Mouse (Mus musculus): ENCODE measurements around the gene Omt2b. TPM values are rescaled to one million over a fixed set of nuclear protein-coding genes. Genes with fewer than 3 reads are reported as not detected.

Omt2b gene
- not detected for polyA plus RNA-seq (2014; fragmentation: Illumina TruSeq; extraction: RNeasy Lipid Tissue Mini Kit (QIAGEN cat#74804); ENCODE audit: low read depth, low replicate concordance)

DNA sequence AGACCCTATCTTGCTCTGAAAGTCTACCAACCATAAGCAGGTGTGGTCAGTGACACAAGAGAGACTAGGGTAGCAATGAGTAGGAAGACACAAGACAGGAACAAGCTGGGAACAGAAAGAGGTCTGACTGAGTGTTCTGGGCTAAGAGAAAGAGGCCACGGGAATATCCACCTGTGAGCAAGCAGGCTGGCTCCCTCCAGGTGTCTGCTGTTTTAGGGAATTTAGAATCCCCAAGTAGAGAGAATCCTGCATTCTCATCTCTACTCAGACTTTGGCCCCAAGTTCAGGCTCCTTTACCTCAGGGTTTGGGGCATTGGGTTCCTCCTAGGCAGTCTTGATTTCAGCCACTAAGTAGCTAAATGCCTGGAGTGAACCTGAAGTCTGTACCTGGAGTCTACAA lies at the start of gene Omt2b:
Omt2b (plus strand) TSS at position 301 of the 400 bp plus-strand sequence.

DNA sequence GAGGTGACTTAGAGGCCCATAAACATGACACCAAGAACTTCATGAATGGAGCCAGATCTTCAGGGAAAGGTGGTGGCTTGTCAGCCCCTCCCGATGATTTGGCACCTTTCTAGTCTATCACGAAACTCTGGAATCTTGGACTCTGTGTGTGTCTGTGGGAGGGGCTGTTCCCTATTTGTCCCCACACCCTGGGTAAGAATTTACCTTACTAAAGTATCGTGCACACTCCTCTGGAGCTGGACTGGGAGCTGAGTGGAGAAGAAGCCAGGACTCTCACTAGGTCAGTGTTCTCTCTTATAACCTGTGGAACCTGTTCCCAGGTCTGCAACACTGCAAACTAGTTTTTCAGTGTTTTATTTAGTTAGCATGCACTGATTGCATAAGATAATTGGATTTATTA lies 37.7 kb upstream of the Omt2b start, which contains the start of gene Gm10639:
Gm10639 (plus strand) TSS at position 201 of the 400 bp plus-strand sequence.

DNA sequence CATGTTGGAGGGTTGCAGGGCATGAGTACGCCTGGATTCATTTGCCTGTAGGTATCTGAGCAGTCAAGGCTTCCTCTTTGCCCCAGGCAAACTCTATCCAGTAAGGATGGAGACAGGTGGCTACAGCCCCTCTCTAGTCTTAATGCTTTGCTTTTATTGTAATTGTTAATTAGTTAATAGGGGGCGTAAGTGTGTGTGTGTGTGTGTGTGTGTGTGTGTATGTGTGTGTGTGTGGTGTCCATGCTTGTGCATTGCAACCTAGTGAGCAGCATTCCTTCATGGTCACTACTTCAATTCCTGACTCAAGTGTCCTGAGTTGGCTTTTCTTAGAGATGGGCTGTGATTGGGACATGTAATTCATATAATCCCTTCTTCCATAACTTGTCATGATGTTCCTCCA lies 12.7 kb upstream of the Omt2b start, which contains the start of gene Omt2a:
Omt2a (minus strand) TSS at position 101 of the 400 bp plus-strand sequence.

DNA sequence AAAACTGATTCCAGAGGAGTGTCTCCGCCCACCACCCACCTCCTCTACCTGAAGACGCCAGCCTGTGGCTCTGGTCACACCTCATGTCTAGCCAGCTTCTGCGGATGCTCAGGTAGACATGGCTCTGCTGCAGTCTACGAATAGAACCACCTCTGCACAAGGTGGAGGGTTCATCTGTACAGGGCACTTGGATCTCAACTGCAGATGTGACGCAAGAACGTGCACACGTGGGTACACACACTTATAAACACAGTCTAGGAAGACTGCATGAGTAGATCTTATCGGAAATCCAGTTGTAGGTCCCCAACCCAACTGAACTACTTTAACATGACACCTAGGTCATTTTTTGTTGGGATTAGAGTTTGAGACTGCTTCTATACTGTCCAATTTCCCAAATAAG lies 28.2 kb downstream of the Omt2b start, which contains the start of gene Gsta2:
Gsta2 (minus strand) TSS at position 178 of the 400 bp plus-strand sequence.

DNA sequence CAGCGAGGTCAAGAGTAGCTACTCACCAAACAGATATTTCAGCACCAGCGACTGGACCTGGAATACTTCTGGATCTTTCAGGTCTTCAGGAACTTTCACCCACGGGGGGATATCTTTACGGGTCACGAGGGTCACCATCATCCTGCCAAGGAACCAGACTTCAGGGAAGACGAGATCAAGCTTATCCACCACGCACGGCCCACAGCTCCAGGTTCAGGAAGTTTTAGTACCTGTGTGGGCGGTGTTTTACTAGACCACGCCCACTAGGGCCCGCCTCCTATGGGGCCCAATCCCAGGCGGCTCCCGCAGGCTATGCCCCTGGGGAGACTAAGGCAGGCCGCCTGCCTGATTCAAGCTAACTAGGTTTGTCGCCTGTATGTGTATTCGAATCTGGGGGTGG lies 40.6 kb downstream of the Omt2b start, which contains the start of gene Dppa5a:
Dppa5a (minus strand) TSS at position 219 of the 400 bp plus-strand sequence.

DNA sequence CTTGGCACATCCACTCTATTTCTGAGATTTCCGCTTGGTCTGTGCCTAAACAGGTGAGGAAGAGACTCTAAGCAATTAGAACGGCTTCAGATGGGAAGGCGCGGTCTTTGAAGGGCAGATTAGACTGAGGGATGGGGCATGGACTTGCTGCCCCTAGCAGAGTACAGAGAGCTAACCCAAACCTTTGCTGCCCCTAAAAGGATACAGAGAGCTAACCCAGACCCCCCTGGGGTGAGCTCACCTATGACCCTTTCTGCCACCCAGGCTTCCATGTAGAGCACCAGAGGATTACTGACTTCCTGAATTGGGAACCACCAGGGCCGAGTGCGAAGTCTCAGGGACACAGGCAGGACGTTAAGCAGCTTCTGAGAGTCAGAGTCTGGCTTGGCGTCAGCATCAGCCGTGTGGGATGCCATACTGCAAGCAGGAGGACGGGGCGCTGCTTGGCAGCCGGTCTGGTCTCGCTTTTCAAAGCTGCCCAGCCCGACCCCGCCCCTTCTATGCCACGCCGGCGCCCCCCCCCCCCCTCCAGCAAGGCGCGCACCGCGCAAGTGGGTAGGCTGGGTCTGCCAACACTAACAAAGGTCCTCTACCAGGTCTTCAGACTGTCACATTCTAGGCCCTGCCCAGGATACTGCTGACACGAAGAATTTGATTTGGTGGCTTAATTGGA lies 50.9 kb downstream of the Omt2b start, which contains the start of gene Ooep:
Ooep (minus strand) TSS at position 613 of the 673 bp plus-strand sequence.

Other genes starting within 250 kb of the Omt2b start
- gene Fbxo9, start 218.5 kb upstream of the Omt2b start, polyA plus RNA-seq (2014; fragmentation: Illumina TruSeq; extraction: RNeasy Lipid Tissue Mini Kit (QIAGEN cat#74804); ENCODE audit: low read depth, low replicate concordance), result 56.3 TPM
- 21.8 TPM for gene Ick, start 218.4 kb upstream of the Omt2b start, polyA plus RNA-seq (2014; fragmentation: Illumina TruSeq; extraction: RNeasy Lipid Tissue Mini Kit (QIAGEN cat#74804); ENCODE audit: low read depth, low replicate concordance)
- 55.6 TPM for gene Gsta4, start 144.8 kb upstream of the Omt2b start, polyA plus RNA-seq (2014; fragmentation: Illumina TruSeq; extraction: RNeasy Lipid Tissue Mini Kit (QIAGEN cat#74804); ENCODE audit: low read depth, low replicate concordance)
- gene Gsta1, start 96.9 kb upstream of the Omt2b start, polyA plus RNA-seq (2014; fragmentation: Illumina TruSeq; extraction: RNeasy Lipid Tissue Mini Kit (QIAGEN cat#74804); ENCODE audit: low read depth, low replicate concordance), result not detected
- not detected for gene Gm3776, start 70.5 kb upstream of the Omt2b start, polyA plus RNA-seq (2014; fragmentation: Illumina TruSeq; extraction: RNeasy Lipid Tissue Mini Kit (QIAGEN cat#74804); ENCODE audit: low read depth, low replicate concordance)
- gene Gm10639, start 37.7 kb upstream of the Omt2b start, polyA plus RNA-seq (2014; fragmentation: Illumina TruSeq; extraction: RNeasy Lipid Tissue Mini Kit (QIAGEN cat#74804); ENCODE audit: low read depth, low replicate concordance), result not detected
- not detected for gene Omt2a, start 12.8 kb upstream of the Omt2b start, polyA plus RNA-seq (2014; fragmentation: Illumina TruSeq; extraction: RNeasy Lipid Tissue Mini Kit (QIAGEN cat#74804); ENCODE audit: low read depth, low replicate concordance)
- gene Gsta2, start 28.2 kb downstream of the Omt2b start, polyA plus RNA-seq (2014; fragmentation: Illumina TruSeq; extraction: RNeasy Lipid Tissue Mini Kit (QIAGEN cat#74804); ENCODE audit: low read depth, low replicate concordance), result 1.9 TPM
- gene Dppa5a, start 40.6 kb downstream of the Omt2b start, polyA plus RNA-seq (2014; fragmentation: Illumina TruSeq; extraction: RNeasy Lipid Tissue Mini Kit (QIAGEN cat#74804); ENCODE audit: low read depth, low replicate concordance), result not detected
- not detected for gene Ooep, start 51.1 kb downstream of the Omt2b start, polyA plus RNA-seq (2014; fragmentation: Illumina TruSeq; extraction: RNeasy Lipid Tissue Mini Kit (QIAGEN cat#74804); ENCODE audit: low read depth, low replicate concordance)
- gene Ddx43, start 68.2 kb downstream of the Omt2b start, polyA plus RNA-seq (2014; fragmentation: Illumina TruSeq; extraction: RNeasy Lipid Tissue Mini Kit (QIAGEN cat#74804); ENCODE audit: low read depth, low replicate concordance), result 0.26 TPM
- gene Cgas, start 115.6 kb downstream of the Omt2b start, polyA plus RNA-seq (2014; fragmentation: Illumina TruSeq; extraction: RNeasy Lipid Tissue Mini Kit (QIAGEN cat#74804); ENCODE audit: low read depth, low replicate concordance), result 0.97 TPM
- gene Mto1, start 120.6 kb downstream of the Omt2b start, polyA plus RNA-seq (2014; fragmentation: Illumina TruSeq; extraction: RNeasy Lipid Tissue Mini Kit (QIAGEN cat#74804); ENCODE audit: low read depth, low replicate concordance), result 12.2 TPM
- gene Gm17324, start 121.2 kb downstream of the Omt2b start, polyA plus RNA-seq (2014; fragmentation: Illumina TruSeq; extraction: RNeasy Lipid Tissue Mini Kit (QIAGEN cat#74804); ENCODE audit: low read depth, low replicate concordance), result 0.36 TPM
- 8,136 TPM for gene Eef1a1, start 161.6 kb downstream of the Omt2b start, polyA plus RNA-seq (2014; fragmentation: Illumina TruSeq; extraction: RNeasy Lipid Tissue Mini Kit (QIAGEN cat#74804); ENCODE audit: low read depth, low replicate concordance)

All from adipose tissue, adult 10 weeks (tissue).